Mouse (Mus musculus) forebrain, postnatal 0 days (tissue): ENCODE results near the gene 9330161L09Rik. TPM values are rescaled to one million over a fixed set of nuclear protein-coding genes. Genes with fewer than 3 reads are reported as not detected.

Experiments used
- ATAC-seq: fragments of 200-750 bp; cut with Nextera tagmentation; 2 replicates; pipeline ENCODE4 v1.8.0; 2017; ENCODE audit warnings: mild to moderate bottlenecking, moderate library complexity
- DNase-seq: peaks from one replicate; pipeline ENCODE4 v3.0.0-alpha.2; 2015
- H3K27ac ChIP-seq: fragments of 300-500 bp; sonication (generic); 2 replicates; pipeline ENCODE4 v1.5.1; 2014; ENCODE audit warnings: low read depth, mild to moderate bottlenecking, antibody characterized with exemption, low read length, moderate library complexity, mixed read lengths
- H3K27me3 ChIP-seq: fragments of 300-500 bp; sonication (generic); 2 replicates; pipeline ENCODE4 v1.6.1; 2014; ENCODE audit warnings: mild to moderate bottlenecking, low read length, mixed read lengths; ENCODE audit not compliant: insufficient read depth
- H3K36me3 ChIP-seq: fragments of 300-500 bp; sonication (generic); 2 replicates; pipeline ENCODE4 v1.6.1; 2014; ENCODE audit warnings: mild to moderate bottlenecking, moderate library complexity; ENCODE audit not compliant: insufficient read depth
- H3K4me1 ChIP-seq: fragments of 300-500 bp; sonication (generic); 2 replicates; pipeline ENCODE4 v1.6.1; 2014; ENCODE audit warnings: antibody characterized with exemption; ENCODE audit not compliant: insufficient read depth
- H3K4me2 ChIP-seq: fragments of 300-500 bp; sonication (generic); 2 replicates; pipeline ENCODE4 v1.6.1; 2014; ENCODE audit warnings: low read depth, mild to moderate bottlenecking, moderate library complexity
- H3K4me3 ChIP-seq: fragments of 300-500 bp; sonication (generic); 2 replicates; pipeline ENCODE4 v1.5.1; 2014; ENCODE audit warnings: low read depth, low read length, mixed read lengths
- H3K9ac ChIP-seq: fragments of 300-500 bp; sonication (generic); 2 replicates; pipeline ENCODE4 v1.6.1; 2014; ENCODE audit warnings: mild to moderate bottlenecking
- H3K9me3 ChIP-seq: fragments of 300-500 bp; sonication (generic); 2 replicates; pipeline ENCODE4 v1.6.1; 2016; ENCODE audit warnings: low read length
- CTCF ChIP-seq: sonication (generic); IDR thresholded peaks from 2 replicates; pipeline ENCODE4 v1.5.1; 2016; ENCODE audit warnings: antibody characterized with exemption, control low read depth, low read depth
- WGBS: fragments of 180-500 bp; shearing (Covaris S2); extraction: QIAGEN DNeasy Blood & Tissue Kit; methylation state at CpG from one replicate; pipeline ENCODE4 v1.1.7; 2014; 5-methylcytosine and 5-hydroxymethylcytosine counted together
- polyA plus RNA-seq: library from polyadenylated mRNA; unstranded; fragments of >200 nt; fragmentation: Nextera tagmentation; extraction: Ambion mirVana; gene quantifications from 2 replicates; pipeline ENCODE4 v1.2.1, GENCODE M21; 2015
- total RNA-seq: library from RNA; depleted of rRNA; stranded (reverse); fragments of >200 nt; gene quantifications from 2 replicates; pipeline ENCODE4 v1.2.3, GENCODE M21; 2014

9330161L09Rik gene
- total and polyA plus RNA-seq, 2 experiments from 2014 or later, result 0.82 to 11.8 TPM

- H3K4me3 ChIP-seq, result no peak overlapping the region
- WGBS, result 31% methylated on average over 6 of the region's 6 CpGs
- no peak overlapping the region for H3K9ac ChIP-seq
- H3K9me3 ChIP-seq, result no peaks in the 10 kb centered on the region
- H3K27me3 ChIP-seq, result no peaks in the 10 kb centered on the region
- H3K4me1 ChIP-seq, result no peaks in the 10 kb centered on the region
- no peak for ATAC-seq
- H3K36me3 ChIP-seq, result no peaks in the 10 kb centered on the region
- TF ChIP-seq CTCF, result peak; percentile 77
- peak; percentile 40 for DNase-seq
- no peak overlapping the region for H3K4me2 ChIP-seq
- no peak overlapping the region for H3K27ac ChIP-seq
Measured at GRCm38 (mm10) chr12:103371711-103372110, 35.9 kb downstream of the 9330161L09Rik start.

- Histone ChIP-seq H3K27ac (no peak overlapping the region), H3K9me3 (no peaks in the 10 kb centered on the region), H3K9ac (no peak overlapping the region), H3K4me3 (no peak overlapping the region), H3K4me1 (no peaks in the 10 kb centered on the region), H3K36me3 (no peaks in the 10 kb centered on the region), H3K27me3 (no peaks in the 10 kb centered on the region), H3K4me2 (no peak overlapping the region)
- 88% methylated on average over 4 of the region's 4 CpGs for WGBS
- no peak for ATAC-seq
- no peak for TF ChIP-seq CTCF
- DNase-seq, result no peak
Measured at GRCm38 (mm10) chr12:103370861-103371260, 36.8 kb downstream of the 9330161L09Rik start.

GRCm38 (mm10) chr12:103368777-103369176 is 38.8 kb downstream of the 9330161L09Rik start:
- Histone ChIP-seq H3K9me3 (no peaks in the 10 kb centered on the region), H3K27ac (no peak overlapping the region), H3K9ac (no peak overlapping the region), H3K36me3 (no peaks in the 10 kb centered on the region), H3K27me3 (no peaks in the 10 kb centered on the region), H3K4me1 (no peaks in the 10 kb centered on the region), H3K4me3 (no peak overlapping the region), H3K4me2 (no peak overlapping the region)
- DNase-seq (no peak), ATAC-seq (no peak)
- no peak for TF ChIP-seq CTCF
- WGBS, result 69% methylated on average over 2 of the region's 2 CpGs

GRCm38 (mm10) chr12:103368326-103368669 is 39.3 kb downstream of the 9330161L09Rik start:
- no peaks in the 10 kb centered on the region for H3K4me1 ChIP-seq
- no peak overlapping the region for H3K9ac ChIP-seq
- no peak for ATAC-seq
- no peaks in the 10 kb centered on the region for H3K27me3 ChIP-seq
- no peak overlapping the region for H3K4me3 ChIP-seq
- no peak overlapping the region for H3K27ac ChIP-seq
- DNase-seq, result no peak
- H3K36me3 ChIP-seq, result no peaks in the 10 kb centered on the region
- peak overlapping the region; percentile 19; the same call in 1 of the 2 replicates for H3K4me2 ChIP-seq
- no peaks in the 10 kb centered on the region for H3K9me3 ChIP-seq
- 82% methylated on average over 7 of the region's 7 CpGs for WGBS
- no peak for TF ChIP-seq CTCF

- no peaks in the 10 kb centered on the region for H3K4me1 ChIP-seq
- no peak overlapping the region for H3K27ac ChIP-seq
- H3K9ac ChIP-seq, result no peak overlapping the region
- H3K27me3 ChIP-seq, result no peaks in the 10 kb centered on the region
- 22% methylated on average over 18 of the region's 18 CpGs for WGBS
- H3K36me3 ChIP-seq, result no peaks in the 10 kb centered on the region
- ATAC-seq (peak; percentile 92), DNase-seq (peak; percentile 84)
- no peak overlapping the region for H3K4me3 ChIP-seq
- peak; percentile 83 for TF ChIP-seq CTCF
- H3K4me2 ChIP-seq, result peak overlapping the region; percentile 19
- H3K9me3 ChIP-seq, result no peaks in the 10 kb centered on the region
Measured at GRCm38 (mm10) chr12:103367620-103368325, 39.8 kb downstream of the 9330161L09Rik start.

GRCm38 (mm10) chr12:103367171-103367570 is 40.4 kb downstream of the 9330161L09Rik start:
- H3K27me3 ChIP-seq, result no peaks in the 10 kb centered on the region
- TF ChIP-seq CTCF, result no peak
- H3K36me3 ChIP-seq, result no peaks in the 10 kb centered on the region
- no peak overlapping the region for H3K4me3 ChIP-seq
- H3K9ac ChIP-seq, result no peak overlapping the region
- H3K4me1 ChIP-seq, result no peaks in the 10 kb centered on the region
- no peaks in the 10 kb centered on the region for H3K9me3 ChIP-seq
- DNase-seq (no peak), ATAC-seq (no peak)
- H3K4me2 ChIP-seq, result no peak overlapping the region
- 83% methylated on average over 2 of the region's 2 CpGs for WGBS
- no peak overlapping the region for H3K27ac ChIP-seq

GRCm38 (mm10) chr12:103362336-103362735 is 45.3 kb downstream of the 9330161L09Rik start:
- WGBS, result 73% methylated on average over 3 of the region's 3 CpGs
- no peak for TF ChIP-seq CTCF
- no peak for ATAC-seq

More at GRCm38 (mm10) chr12:103362336-103362735, 45.3 kb downstream of the 9330161L09Rik start:
- Histone ChIP-seq H3K9ac (no peak overlapping the region), H3K27me3 (no peaks in the 10 kb centered on the region), H3K4me3 (no peak overlapping the region), H3K4me1 (no peaks in the 10 kb centered on the region), H3K4me2 (no peak overlapping the region), H3K27ac (no peak overlapping the region), H3K9me3 (no peaks in the 10 kb centered on the region), H3K36me3 (no peaks in the 10 kb centered on the region)
- no peak for DNase-seq
